Mouse (Mus musculus) ES-E14 (cell line): ENCODE results near the gene Pkib. TPM values are rescaled to one million over a fixed set of nuclear protein-coding genes. Genes with fewer than 3 reads are reported as not detected.

Source experiments
- DNase-seq: peaks from one replicate; pipeline ENCODE4 v3.0.0-alpha.2; 2013; ENCODE audit warnings: low read depth, low spot score
- H3K27ac ChIP-seq: 2 replicates; pipeline ENCODE4 v1.5.1; 2012; ENCODE audit warnings: low read depth, mild to moderate bottlenecking, low read length, moderate library complexity, mixed read lengths; ENCODE audit not compliant: poor library complexity, insufficient read depth, severe bottlenecking
- H3K36me3 ChIP-seq: 2 replicates; pipeline ENCODE4 v1.6.1; 2012; ENCODE audit warnings: mild to moderate bottlenecking, low read length, moderate library complexity, mixed read lengths; ENCODE audit not compliant: control insufficient read depth, poor library complexity, insufficient read depth, severe bottlenecking
- H3K4me1 ChIP-seq, 2 experiments: fragments of 150-350 bp in 1 of 2; sonication (generic) in 1 of 2; 2 replicates each; pipeline ENCODE4 v1.6.1; 2012; ENCODE audit warnings: low read length in 2 of 2, mild to moderate bottlenecking in 1 of 2, mixed read lengths in 1 of 2; ENCODE audit not compliant: control insufficient read depth in 2 of 2, insufficient read depth in 2 of 2, poor library complexity in 1 of 2
- H3K4me3 ChIP-seq, 2 experiments: fragments of 150-350 bp in 1 of 2; sonication (generic) in 1 of 2; 2 replicates each; pipeline ENCODE4 v1.5.1; 2012; ENCODE audit warnings: low read length in 2 of 2, low read depth in 1 of 2, mild to moderate bottlenecking in 1 of 2, mixed read lengths in 1 of 2; ENCODE audit not compliant: insufficient read depth in 1 of 2, poor library complexity in 1 of 2, severe bottlenecking in 1 of 2
- H3K9ac ChIP-seq: 2 replicates; pipeline ENCODE4 v1.6.1; 2012; ENCODE audit warnings: low read depth, mild to moderate bottlenecking, low read length, mixed read lengths; ENCODE audit not compliant: poor library complexity, insufficient read depth, severe bottlenecking
- H3K9me3 ChIP-seq: fragments of 150-350 bp; sonication (generic); 2 replicates; pipeline ENCODE4 v1.6.1; 2012; ENCODE audit warnings: low read depth, mild to moderate bottlenecking, low read length; ENCODE audit not compliant: control insufficient read depth, insufficient read depth
- HCFC1 ChIP-seq: IDR thresholded peaks from 2 replicates; pipeline ENCODE4 v1.6.1; 2012; ENCODE audit warnings: low read length, inconsistent platforms, borderline replicate concordance; ENCODE audit not compliant: insufficient read depth
- ZC3H11A ChIP-seq: IDR thresholded peaks from 2 replicates; pipeline ENCODE4 v1.6.1; 2012; ENCODE audit warnings: low read depth, mild to moderate bottlenecking, inconsistent platforms, low read length, borderline replicate concordance
- in situ Hi-C, 2 experiments: fragments of 600-800 bp; cut with MboI; formaldehyde crosslinking; loops; one replicate each; pipeline ENCODE4 v1.15.1; 2025; ENCODE audit warnings: low sequenced_read_pairs in 2 of 2, inconsistent platforms in 1 of 2; ENCODE audit not compliant: unreplicated experiment in 2 of 2
- total RNA-seq: library from RNA; depleted of rRNA; stranded (reverse); fragments of 300-350 nt; gene quantifications from 2 replicates; pipeline ENCODE4 v1.2.3, GENCODE M21; 2012; rRNA removed

Pkib gene
- total RNA-seq, 1 experiment, result 0.76 TPM

DNA sequence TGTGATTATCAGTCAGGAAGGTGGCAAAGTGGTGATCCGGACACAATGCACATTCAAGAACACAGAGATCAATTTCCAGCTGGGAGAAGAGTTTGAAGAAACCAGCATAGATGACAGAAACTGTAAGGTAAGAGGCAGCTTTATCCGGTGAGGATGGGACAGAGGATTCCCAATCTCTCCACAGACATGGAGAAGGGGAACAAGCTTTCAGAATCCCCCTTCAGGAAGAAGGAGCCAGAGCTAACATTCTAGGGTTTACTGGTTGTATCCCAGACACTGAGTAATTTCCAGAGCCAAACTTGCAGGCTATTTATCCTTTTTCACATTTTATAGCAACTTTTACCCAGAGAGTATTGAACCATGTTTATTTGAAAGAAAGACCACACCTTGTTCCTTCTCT, 153.8 kb downstream of the Pkib start:
- Histone ChIP-seq H3K4me3 (no peak overlapping the region), H3K9ac (no peak overlapping the region)
- in situ Hi-C loops, result no loop called here

More for the DNA sequence above, 153.8 kb downstream of the Pkib start:
- Histone ChIP-seq H3K4me1 (peaks cover 0 to 2% of the 10 kb centered on the region in 2 experiments; a peak in 2 of 4 replicates), H3K36me3 (no peaks in the 10 kb centered on the region), H3K9me3 (no peaks in the 10 kb centered on the region), H3K27ac (no peak overlapping the region)
- DNase-seq, result no peak
- TF ChIP-seq HCFC1 (no peak), ZC3H11A (no peak)

Other genes starting within 250 kb of the Pkib start
- 29.0 and 32.0 TPM in 2 replicates for gene Hsf2, start 145.6 kb upstream of the Pkib start, total RNA-seq
- 143 and 153 TPM in 2 replicates for gene Serinc1, start 99.5 kb upstream of the Pkib start, total RNA-seq
- 0.27 and 0.42 TPM in 2 replicates for gene Fabp7, start 152.9 kb downstream of the Pkib start, total RNA-seq
- 0.21 and 0.49 TPM in 2 replicates for gene Smpdl3a, start 162.4 kb downstream of the Pkib start, total RNA-seq